Mouse (Mus musculus): Measurements from ENCODE around the gene Tent5c.

The Tent5c gene

GRCm38 (mm10) chr3:100489133-100490009 is at the start of gene Tent5c:
Tent5c (minus strand) TSS chr3:100489324.
- DNase-seq (ENCODE audit: low spot score): peak; percentile 61

DNA sequence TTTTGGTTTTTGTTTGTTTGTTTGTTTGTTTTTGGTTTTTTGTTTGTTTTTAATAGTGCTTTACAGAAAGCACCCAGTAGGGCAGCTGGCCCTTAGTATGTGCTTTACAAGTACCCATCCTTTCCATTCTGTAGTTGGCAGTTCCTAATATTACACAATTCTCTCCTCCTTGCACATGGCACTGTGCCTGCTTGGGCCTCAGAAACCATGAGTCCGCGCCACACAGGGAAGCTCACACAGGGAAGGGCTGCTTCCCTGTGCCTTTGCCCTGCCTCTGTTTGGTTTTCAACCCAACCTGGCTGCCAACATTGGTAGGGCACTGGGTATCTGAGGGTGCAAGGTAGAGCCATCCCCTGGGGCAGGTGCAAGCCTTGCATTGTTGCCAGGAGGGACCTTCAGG is 47.6 kb upstream of the Tent5c start:
- DNase-seq (ENCODE audit: low spot score): no peak

- DNase-seq (ENCODE audit: low spot score): no peak
These were observed 46.8 kb upstream of the Tent5c start for GRCm38 (mm10) chr3:100535902-100536301.

DNA sequence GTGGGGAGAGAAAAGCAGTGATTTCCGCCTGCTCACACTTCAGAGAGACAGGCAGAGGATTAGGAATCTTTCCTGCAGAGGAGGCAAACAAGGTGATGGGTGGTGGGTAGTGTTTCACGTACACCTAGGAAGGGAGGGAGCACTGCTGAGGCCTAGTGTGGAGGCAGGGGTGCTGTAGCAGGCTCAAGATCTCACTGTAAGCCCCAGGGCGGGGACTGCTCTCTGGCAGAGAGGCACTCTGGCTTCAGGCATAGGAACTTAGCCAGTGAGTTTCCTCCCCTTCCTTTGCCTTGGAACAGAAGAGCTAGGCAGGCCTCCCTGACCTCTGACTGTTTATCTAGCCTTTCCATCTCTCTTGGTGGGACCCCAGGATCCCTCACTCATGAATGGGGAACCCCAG is 46.2 kb upstream of the Tent5c start:
- DNase-seq (ENCODE audit: low spot score): no peak

- no peak for DNase-seq (ENCODE audit: low spot score)
These were observed 45.3 kb upstream of the Tent5c start for GRCm38 (mm10) chr3:100534394-100534793.

- DNase-seq (ENCODE audit: low spot score): no peak
These were observed 44.3 kb upstream of the Tent5c start for GRCm38 (mm10) chr3:100533429-100533828.

DNA sequence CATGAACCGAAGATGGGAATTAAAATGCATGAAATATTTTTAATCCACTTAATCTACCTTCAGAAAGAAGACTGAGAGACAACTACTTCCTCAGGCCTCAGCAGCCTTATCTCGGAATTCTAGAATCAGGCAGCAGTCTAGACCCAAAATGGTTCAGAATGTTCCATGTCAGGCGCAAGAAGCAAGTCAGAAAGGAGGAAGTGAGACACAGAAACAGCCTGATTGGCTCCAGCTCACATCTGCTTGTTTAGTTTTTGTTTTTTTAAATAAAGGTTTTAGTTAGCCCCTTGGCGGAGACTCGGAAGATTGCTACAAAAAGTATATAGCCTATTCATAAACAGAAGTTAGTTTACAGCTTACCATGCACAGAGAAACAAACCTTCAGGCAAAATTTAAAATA is 41.8 kb upstream of the Tent5c start:
- DNase-seq (ENCODE audit: low spot score): no peak

- DNase-seq (ENCODE audit: low spot score): no peak
These were observed 41.2 kb upstream of the Tent5c start for GRCm38 (mm10) chr3:100530244-100530788.

- no peak for DNase-seq (ENCODE audit: low spot score)
These were observed 33.5 kb upstream of the Tent5c start for GRCm38 (mm10) chr3:100522671-100523070.

DNA sequence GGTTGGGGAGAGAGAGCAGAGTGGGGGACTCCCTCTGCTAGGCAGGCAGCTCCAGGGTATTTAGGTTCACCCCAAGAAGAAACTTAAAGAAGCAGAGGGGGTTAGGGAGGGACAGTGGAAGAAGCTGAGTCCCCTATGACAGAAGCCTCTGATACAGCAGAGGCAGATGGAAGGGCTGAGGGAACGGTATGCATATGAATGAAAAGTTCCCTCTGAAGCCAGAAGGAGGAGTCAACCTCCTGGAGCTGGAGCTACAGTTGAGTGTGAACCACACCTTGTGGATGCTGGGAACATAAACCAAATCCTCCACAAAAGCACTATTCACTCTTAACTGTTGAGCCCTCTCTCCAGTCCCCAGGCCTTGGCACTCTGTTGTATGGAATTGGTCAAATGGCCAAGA is 32.5 kb upstream of the Tent5c start:
- DNase-seq (ENCODE audit: low spot score): no peak

GRCm38 (mm10) chr3:100515754-100516141 is 26.6 kb upstream of the Tent5c start:
- no peak for DNase-seq (ENCODE audit: low spot score)

- no peak for DNase-seq (ENCODE audit: low spot score)
These were observed 26.1 kb upstream of the Tent5c start for GRCm38 (mm10) chr3:100515093-100515753.

DNA sequence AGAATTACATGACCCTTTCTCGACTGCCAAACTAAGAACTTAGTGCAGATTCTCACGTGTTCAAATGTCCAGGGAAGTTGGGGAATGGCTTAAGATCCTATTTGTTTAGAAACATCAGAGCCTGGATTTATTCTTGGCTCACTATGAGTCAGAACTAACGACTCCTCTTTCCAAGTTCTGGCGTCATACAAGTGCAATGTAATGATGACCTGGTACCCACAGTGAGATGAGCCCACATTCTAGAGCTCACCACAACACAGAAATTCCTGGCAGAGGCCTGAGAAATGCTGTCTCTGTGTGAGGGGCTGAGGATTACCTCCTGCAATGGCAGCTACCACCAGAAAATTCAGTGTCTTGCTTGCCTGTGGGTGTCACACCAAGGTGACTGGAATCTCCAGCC is 18.1 kb upstream of the Tent5c start:
- DNase-seq (ENCODE audit: low spot score): no peak

DNA sequence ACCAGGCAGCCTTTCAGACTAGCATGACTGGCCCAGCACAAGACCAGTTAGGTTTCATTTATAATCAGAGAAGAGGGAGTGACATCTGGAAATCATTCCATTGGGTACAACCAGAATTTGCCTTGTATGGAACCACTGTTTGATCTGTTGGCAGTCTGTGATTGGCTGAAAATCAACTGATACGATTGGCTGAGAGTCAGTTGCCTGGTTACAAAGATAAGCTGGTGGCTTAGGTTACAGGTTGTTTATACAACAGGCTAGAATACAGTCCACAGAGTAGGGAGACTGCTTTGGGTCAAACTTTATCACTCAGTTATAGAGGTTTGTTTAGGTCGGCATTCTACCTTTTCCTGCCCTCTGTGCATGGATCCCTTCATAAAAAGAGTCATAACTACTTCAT is 17.6 kb upstream of the Tent5c start:
- no peak for DNase-seq (ENCODE audit: low spot score)

GRCm38 (mm10) chr3:100503882-100504281 is 14.8 kb upstream of the Tent5c start:
- DNase-seq (ENCODE audit: low spot score): no peak

DNA sequence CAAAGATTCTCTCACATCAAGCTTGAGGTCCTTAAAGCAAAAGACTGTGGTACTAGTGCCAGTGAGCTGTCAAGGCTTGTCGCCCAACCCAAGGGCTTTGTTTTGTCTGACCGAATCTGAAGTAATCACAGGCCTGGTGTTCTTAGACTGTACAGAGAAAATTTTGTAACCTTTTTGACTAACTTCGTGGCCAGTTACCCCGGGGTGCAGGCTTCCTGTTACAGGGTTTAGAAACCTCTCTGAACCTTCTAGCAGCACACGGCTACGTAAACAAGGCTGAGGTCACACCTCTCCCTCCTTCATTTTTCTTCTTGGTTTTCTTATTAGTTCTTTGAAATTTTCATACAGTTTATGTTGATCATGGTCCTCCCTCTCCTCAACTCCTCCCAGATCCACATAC is 13.4 kb upstream of the Tent5c start:
- DNase-seq (ENCODE audit: low spot score): no peak

- DNase-seq (ENCODE audit: low spot score): no peak
These were observed 12.8 kb upstream of the Tent5c start for GRCm38 (mm10) chr3:100501899-100502298.

- no peak for DNase-seq (ENCODE audit: low spot score)
These were observed 7.0 kb upstream of the Tent5c start for GRCm38 (mm10) chr3:100496081-100496480.

- no peak for DNase-seq (ENCODE audit: low spot score)
These were observed 6.3 kb upstream of the Tent5c start for GRCm38 (mm10) chr3:100495456-100495855.

DNA sequence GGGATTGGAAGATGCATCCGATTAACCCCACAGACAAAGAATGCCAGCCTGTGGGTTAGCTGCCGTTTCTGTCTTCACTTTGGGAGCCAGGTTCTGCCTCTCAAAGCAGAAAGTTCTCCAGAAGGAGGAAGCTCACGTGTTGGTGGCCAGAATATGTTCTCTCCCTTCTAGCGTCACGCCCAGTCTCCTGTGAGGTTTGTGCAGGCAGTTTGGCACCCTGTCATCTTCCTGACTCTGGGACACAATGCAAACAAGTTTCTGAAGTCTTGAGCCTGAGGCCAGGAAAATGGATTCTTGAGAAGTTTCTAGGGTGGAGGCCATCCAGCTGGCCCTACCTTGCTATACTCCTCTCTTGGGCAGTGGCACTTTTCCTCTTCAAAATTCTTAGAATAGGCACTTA is 5.8 kb upstream of the Tent5c start:
- DNase-seq (ENCODE audit: low spot score): no peak

GRCm38 (mm10) chr3:100490010-100490300 is 831 bp upstream of the Tent5c start:
- DNase-seq (ENCODE audit: low spot score): no peak

DNA sequence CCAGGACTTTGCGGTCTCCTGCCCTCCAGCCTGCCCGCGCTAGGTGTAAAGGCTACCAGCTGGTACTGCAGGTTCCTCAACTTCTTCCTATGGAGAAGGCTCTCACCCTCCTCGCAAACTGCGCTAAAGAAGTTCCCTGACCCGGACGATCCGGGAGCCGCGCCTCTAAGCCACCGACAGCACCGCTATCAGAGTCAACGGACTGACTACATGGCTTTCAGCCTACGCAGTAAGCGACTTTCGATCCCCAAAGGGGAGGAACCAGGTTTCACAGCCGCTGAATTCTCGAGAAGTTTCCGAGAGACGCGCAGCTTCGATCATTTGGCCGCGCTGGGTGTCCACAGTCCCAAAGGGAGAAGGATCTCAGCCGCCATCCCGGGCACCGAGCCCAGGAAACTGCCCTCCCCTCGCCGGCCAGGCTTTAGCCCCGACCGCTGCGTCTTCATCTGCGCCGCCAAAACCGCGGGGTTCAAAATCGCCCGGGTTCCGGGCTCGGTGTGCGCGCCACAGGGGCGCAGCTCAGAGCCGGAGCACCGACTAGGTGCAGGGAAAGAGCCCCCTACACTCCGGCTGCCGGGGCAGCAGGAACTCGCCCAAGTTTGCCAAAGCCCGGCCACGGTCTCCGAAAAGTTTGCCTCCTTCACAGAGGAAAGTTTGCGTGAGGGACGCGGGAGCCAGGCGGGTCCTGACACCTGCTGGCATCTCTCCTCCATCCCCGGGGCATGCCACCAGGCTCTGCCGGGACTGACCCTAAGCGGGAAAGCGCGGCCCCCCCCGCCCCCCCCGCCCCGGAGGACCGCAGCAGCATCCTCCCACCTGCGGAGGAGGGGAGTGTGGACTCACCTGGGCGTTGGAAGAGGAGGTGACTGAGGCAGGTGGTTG is 632 bp downstream of the Tent5c start:
- no peak for DNase-seq (ENCODE audit: low spot score)

Data from layer of hippocampus, adult 9-10 months (tissue).